Mouse (Mus musculus): ENCODE data around the gene Hacd3. TPM values are rescaled to one million over a fixed set of nuclear protein-coding genes. Genes with fewer than 3 reads are reported as not detected.
A peak's percentile ranks its signal among the peaks of the same experiment; 100 is the strongest.

Gene Hacd3
- 19.2 and 22.3 TPM in 2 replicates for polyA plus RNA-seq (2012; rRNA removed)

DNA sequence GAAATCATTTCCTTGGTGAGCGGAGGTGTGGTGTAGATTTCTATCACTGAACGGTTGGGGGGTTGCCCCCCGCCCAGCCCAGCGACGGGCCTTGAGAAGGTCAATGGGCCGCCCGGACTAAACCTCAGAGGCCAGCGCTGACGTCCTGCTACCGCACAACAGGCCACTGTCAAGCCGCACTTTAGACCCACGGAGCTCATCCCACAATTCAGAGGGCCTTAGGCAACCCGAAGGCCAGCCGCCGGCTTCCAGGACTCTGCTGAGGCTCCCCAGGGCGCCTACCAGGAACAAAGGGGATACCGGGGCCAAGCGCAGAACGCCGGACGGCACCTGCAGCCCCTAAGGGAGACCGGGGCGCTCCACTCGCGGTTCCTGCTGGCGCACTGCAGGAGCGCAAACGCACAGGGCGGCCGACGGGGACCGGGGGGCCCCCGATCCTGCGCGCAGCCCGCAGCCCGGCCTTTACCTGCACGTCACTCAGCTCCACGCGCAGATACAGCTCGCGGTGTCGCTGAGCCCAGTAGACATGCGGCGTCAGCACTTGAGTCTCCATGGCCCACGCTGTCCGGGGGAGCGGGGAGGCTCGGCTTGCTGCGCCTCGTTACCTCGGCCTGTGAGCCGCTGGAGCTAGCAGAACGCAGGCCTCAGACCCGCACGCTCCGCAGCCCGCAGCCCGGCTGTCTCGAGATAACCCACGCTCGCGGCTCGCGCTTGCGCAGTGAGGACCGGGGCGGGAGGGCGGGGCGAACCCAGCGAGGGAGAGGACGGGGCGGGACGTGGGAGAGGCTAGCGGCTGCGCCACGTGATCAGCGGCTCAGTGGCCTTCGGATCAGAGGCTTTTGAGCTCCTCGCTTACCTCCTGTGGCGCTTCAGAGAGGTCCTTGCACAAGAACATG, at the start of gene Hacd3:
Gene Hacd3 (minus strand): TSS at position 703 of the 896 bp plus-strand sequence.
- H3K36me3 ChIP-seq (ENCODE audit: control insufficient read depth, insufficient read depth, low read length), result no peaks in the 10 kb centered on the region
- peaks cover 10% of the 10 kb centered on the region for H3K4me1 ChIP-seq (ENCODE audit: control insufficient read depth, insufficient read depth, low read length)
- H3K27me3 ChIP-seq (ENCODE audit: control insufficient read depth, insufficient read depth, low read length), result no peaks in the 10 kb centered on the region
- peak within 1 kb of the TSS; percentile 98 for H3K4me3 ChIP-seq (ENCODE audit: control insufficient read depth, low read depth, low read length)
- TF ChIP-seq CTCF (IDR thresholded peaks at IDR 0.05; ENCODE audit: control insufficient read depth, insufficient read depth, insufficient replicate concordance, low read depth, low read length), result no peak
- TF ChIP-seq POLR2A (IDR thresholded peaks at IDR 0.05; ENCODE audit: control insufficient read depth, low read depth, low read length), result peak; percentile 85
- H3K27ac ChIP-seq (ENCODE audit: control insufficient read depth, insufficient read depth, low read depth, low read length), result peak within 1 kb of the TSS; percentile 95

GRCm38 (mm10) chr9:65070587-65070986, 49.1 kb upstream of the Hacd3 start:
- Histone ChIP-seq H3K4me3 (ENCODE audit: control insufficient read depth, low read depth, low read length) (no peak overlapping the region), H3K27ac (ENCODE audit: control insufficient read depth, insufficient read depth, low read depth, low read length) (no peak overlapping the region), H3K27me3 (ENCODE audit: control insufficient read depth, insufficient read depth, low read length) (no peaks in the 10 kb centered on the region), H3K36me3 (ENCODE audit: control insufficient read depth, insufficient read depth, low read length) (peaks cover 3% of the 10 kb centered on the region; the same call in 1 of the 2 replicates), H3K4me1 (ENCODE audit: control insufficient read depth, insufficient read depth, low read length) (no peaks in the 10 kb centered on the region)
- no peak for TF ChIP-seq POLR2A (IDR thresholded peaks at IDR 0.05; ENCODE audit: control insufficient read depth, low read depth, low read length)
- no peak for TF ChIP-seq CTCF (IDR thresholded peaks at IDR 0.05; ENCODE audit: control insufficient read depth, insufficient read depth, insufficient replicate concordance, low read depth, low read length)

- no peak for TF ChIP-seq CTCF (IDR thresholded peaks at IDR 0.05; ENCODE audit: control insufficient read depth, insufficient read depth, insufficient replicate concordance, low read depth, low read length)
- no peak for TF ChIP-seq POLR2A (IDR thresholded peaks at IDR 0.05; ENCODE audit: control insufficient read depth, low read depth, low read length)
- Histone ChIP-seq H3K27ac (ENCODE audit: control insufficient read depth, insufficient read depth, low read depth, low read length) (no peak overlapping the region), H3K4me1 (ENCODE audit: control insufficient read depth, insufficient read depth, low read length) (no peaks in the 10 kb centered on the region), H3K4me3 (ENCODE audit: control insufficient read depth, low read depth, low read length) (no peak overlapping the region), H3K27me3 (ENCODE audit: control insufficient read depth, insufficient read depth, low read length) (no peaks in the 10 kb centered on the region), H3K36me3 (ENCODE audit: control insufficient read depth, insufficient read depth, low read length) (peaks cover 3% of the 10 kb centered on the region; the same call in 1 of the 2 replicates)
Observed at GRCm38 (mm10) chr9:65064251-65064650, 42.8 kb upstream of the Hacd3 start.

DNA sequence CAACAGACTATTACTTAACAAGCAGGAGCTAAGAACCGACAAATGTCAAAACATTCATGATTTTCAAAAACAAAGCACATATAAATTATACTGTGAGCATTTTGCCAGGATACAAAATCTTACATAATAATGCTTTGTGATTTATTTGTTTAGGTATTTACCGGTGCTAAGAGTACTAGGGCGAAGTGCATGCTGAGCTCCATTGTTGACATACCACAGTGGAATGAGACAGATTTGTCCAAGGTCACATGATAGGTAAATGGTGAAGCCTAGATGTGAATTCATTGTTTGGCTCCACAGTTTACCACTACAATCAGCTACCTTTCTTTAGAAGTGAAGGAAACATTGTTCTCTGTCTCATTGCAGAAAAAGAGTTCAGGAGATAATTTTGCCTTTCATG, 29.5 kb upstream of the Hacd3 start:
- Histone ChIP-seq H3K27ac (ENCODE audit: control insufficient read depth, insufficient read depth, low read depth, low read length) (no peak overlapping the region), H3K4me3 (ENCODE audit: control insufficient read depth, low read depth, low read length) (no peak overlapping the region), H3K27me3 (ENCODE audit: control insufficient read depth, insufficient read depth, low read length) (no peaks in the 10 kb centered on the region), H3K36me3 (ENCODE audit: control insufficient read depth, insufficient read depth, low read length) (peaks cover 3% of the 10 kb centered on the region), H3K4me1 (ENCODE audit: control insufficient read depth, insufficient read depth, low read length) (no peaks in the 10 kb centered on the region)
- no peak for TF ChIP-seq POLR2A (IDR thresholded peaks at IDR 0.05; ENCODE audit: control insufficient read depth, low read depth, low read length)
- no peak for TF ChIP-seq CTCF (IDR thresholded peaks at IDR 0.05; ENCODE audit: control insufficient read depth, insufficient read depth, insufficient replicate concordance, low read depth, low read length)

DNA sequence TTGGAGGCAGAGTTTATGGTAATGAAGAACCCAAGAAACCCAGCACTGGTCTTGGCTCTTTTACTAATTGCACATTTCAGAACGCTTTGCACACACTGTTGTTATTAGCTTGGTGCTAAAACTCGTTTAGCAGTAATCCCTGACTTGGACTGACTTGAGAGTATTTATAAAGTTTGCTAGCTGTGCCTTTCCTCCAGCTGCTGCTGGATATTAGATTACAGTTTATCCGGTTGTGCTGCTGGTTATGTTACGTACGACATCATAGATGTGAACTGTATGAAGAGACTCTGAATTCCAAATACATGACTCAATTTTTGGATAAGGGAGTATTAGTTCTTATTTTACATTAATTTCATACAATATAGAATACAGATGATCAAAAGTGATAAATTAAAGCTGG, 27.9 kb upstream of the Hacd3 start:
- no peak overlapping the region for H3K4me3 ChIP-seq (ENCODE audit: control insufficient read depth, low read depth, low read length)
- peaks cover 3% of the 10 kb centered on the region for H3K36me3 ChIP-seq (ENCODE audit: control insufficient read depth, insufficient read depth, low read length)
- H3K27me3 ChIP-seq (ENCODE audit: control insufficient read depth, insufficient read depth, low read length), result no peaks in the 10 kb centered on the region
- H3K4me1 ChIP-seq (ENCODE audit: control insufficient read depth, insufficient read depth, low read length), result no peaks in the 10 kb centered on the region
- H3K27ac ChIP-seq (ENCODE audit: control insufficient read depth, insufficient read depth, low read depth, low read length), result no peak overlapping the region
- TF ChIP-seq CTCF (IDR thresholded peaks at IDR 0.05; ENCODE audit: control insufficient read depth, insufficient read depth, insufficient replicate concordance, low read depth, low read length) (no peak), POLR2A (IDR thresholded peaks at IDR 0.05; ENCODE audit: control insufficient read depth, low read depth, low read length) (no peak)

- Histone ChIP-seq H3K27ac (ENCODE audit: control insufficient read depth, insufficient read depth, low read depth, low read length) (no peak overlapping the region), H3K27me3 (ENCODE audit: control insufficient read depth, insufficient read depth, low read length) (no peaks in the 10 kb centered on the region), H3K4me3 (ENCODE audit: control insufficient read depth, low read depth, low read length) (no peak overlapping the region), H3K36me3 (ENCODE audit: control insufficient read depth, insufficient read depth, low read length) (peaks cover 2% of the 10 kb centered on the region), H3K4me1 (ENCODE audit: control insufficient read depth, insufficient read depth, low read length) (no peaks in the 10 kb centered on the region)
- no peak for TF ChIP-seq POLR2A (IDR thresholded peaks at IDR 0.05; ENCODE audit: control insufficient read depth, low read depth, low read length)
- no peak for TF ChIP-seq CTCF (IDR thresholded peaks at IDR 0.05; ENCODE audit: control insufficient read depth, insufficient read depth, insufficient replicate concordance, low read depth, low read length)
Observed at GRCm38 (mm10) chr9:65046993-65047392, 25.5 kb upstream of the Hacd3 start.

DNA sequence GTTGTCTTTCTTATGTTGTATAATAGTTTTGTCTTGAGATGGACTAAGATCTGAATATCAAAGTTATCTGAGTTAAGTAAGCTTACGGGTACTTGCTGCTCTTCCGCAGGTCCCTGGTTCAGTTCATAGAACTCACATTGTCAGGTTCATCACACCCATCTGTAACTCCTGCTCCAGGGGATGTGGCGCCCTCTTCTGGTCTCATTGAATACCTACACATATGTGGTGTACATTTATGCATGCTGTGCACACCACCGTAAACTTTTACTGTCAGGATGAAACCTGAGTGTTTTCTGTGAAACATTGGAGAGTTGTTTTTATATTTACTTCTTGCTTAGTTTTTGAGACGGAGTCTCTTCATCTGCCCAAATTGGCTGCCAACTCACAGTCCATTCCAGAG, 19.9 kb upstream of the Hacd3 start:
- no peak for TF ChIP-seq POLR2A (IDR thresholded peaks at IDR 0.05; ENCODE audit: control insufficient read depth, low read depth, low read length)
- no peak for TF ChIP-seq CTCF (IDR thresholded peaks at IDR 0.05; ENCODE audit: control insufficient read depth, insufficient read depth, insufficient replicate concordance, low read depth, low read length)
- Histone ChIP-seq H3K36me3 (ENCODE audit: control insufficient read depth, insufficient read depth, low read length) (peaks cover 3% of the 10 kb centered on the region), H3K4me3 (ENCODE audit: control insufficient read depth, low read depth, low read length) (no peak overlapping the region), H3K27me3 (ENCODE audit: control insufficient read depth, insufficient read depth, low read length) (no peaks in the 10 kb centered on the region), H3K27ac (ENCODE audit: control insufficient read depth, insufficient read depth, low read depth, low read length) (no peak overlapping the region), H3K4me1 (ENCODE audit: control insufficient read depth, insufficient read depth, low read length) (no peaks in the 10 kb centered on the region)

Data from testis, adult 2 months (tissue).